Mouse (Mus musculus): ENCODE measurements around the gene Lrrc36. TPM values are rescaled to one million over a fixed set of nuclear protein-coding genes. Genes with fewer than 3 reads are reported as not detected.
A peak's percentile ranks its signal among the peaks of the same experiment; 100 is the strongest.

Gene Lrrc36
- total and polyA plus RNA-seq, 3 experiments = 0.06 TPM; not detected in 2

- Histone ChIP-seq H3K9me3 (replicated peaks; ENCODE audit: insufficient read depth, low read length) (no peaks in the 10 kb centered on the region), H3K27me3 (ENCODE audit: control insufficient read depth in 1 of 2, insufficient read depth in 2 of 2, low read length in 2 of 2) (no peaks in the 10 kb centered on the region), H3K27ac (ENCODE audit: control insufficient read depth, low read depth, low read length) (no peak overlapping the region), H3K9ac (ENCODE audit: control insufficient read depth, low read depth, low read length, poor library complexity, severe bottlenecking) (no peak overlapping the region), H3K4me1 (ENCODE audit: control insufficient read depth in 1 of 2, insufficient read depth in 2 of 2, low read length in 2 of 2) (peaks cover 0 to 3% of the 10 kb centered on the region in 2 experiments; a peak in 1 of 4 replicates), H3K36me3 (ENCODE audit: control insufficient read depth in 1 of 2, insufficient read depth in 2 of 2, low read length in 2 of 2) (no peaks in the 10 kb centered on the region), H3K79me2 (ENCODE audit: control insufficient read depth, insufficient read depth, low read length, poor library complexity) (no peaks in the 10 kb centered on the region), H3K4me3 (ENCODE audit: control insufficient read depth in 1 of 2, insufficient read depth in 1 of 2, low read depth in 2 of 2, low read length in 2 of 2) (no peak overlapping the region)
- DNase-seq (ENCODE audit: low read depth, low spot score) = peak; percentile 20
- no peak for TF ChIP-seq RAD21 (IDR thresholded peaks at IDR 0.05; ENCODE audit: low read depth, low read length)
- TF ChIP-seq GATA1 (IDR thresholded peaks at IDR 0.05; ENCODE audit: low read depth, low read length) = no peak
- TF ChIP-seq KAT2A (conservative IDR thresholded peaks at IDR 0.05; ENCODE audit: low read depth, low read length) = no peak
- TF ChIP-seq ZC3H11A (IDR thresholded peaks at IDR 0.05; ENCODE audit: low read depth, low read length) = no peak
- no peak for TF ChIP-seq MAFK (IDR thresholded peaks at IDR 0.05; ENCODE audit: borderline replicate concordance, low read depth, low read length)
- no peak for TF ChIP-seq GABPA (IDR thresholded peaks at IDR 0.05; ENCODE audit: low read depth, low read length)
- no peak for TF ChIP-seq NELFE (IDR thresholded peaks at IDR 0.05; ENCODE audit: low read depth, low read length)
- no peak for TF ChIP-seq SIN3A (IDR thresholded peaks at IDR 0.05; ENCODE audit: low read length)
- TF ChIP-seq E2F4 (IDR thresholded peaks at IDR 0.05; ENCODE audit: borderline replicate concordance, low read depth, low read length) = no peak
- TF ChIP-seq POLR2AphosphoS2 (IDR thresholded peaks at IDR 0.05; ENCODE audit: low read length) = no peak
- TF ChIP-seq CTCF (IDR thresholded peaks at IDR 0.05 in 2 of 3, conservative IDR thresholded peaks at IDR 0.05 in 1 of 3; ENCODE audit: control insufficient read depth in 1 of 3, insufficient read depth in 1 of 3, low read depth in 2 of 3, low read length in 3 of 3, poor library complexity in 1 of 3, severe bottlenecking in 1 of 3) = no peak
- TF ChIP-seq SMC3 (IDR thresholded peaks at IDR 0.05; ENCODE audit: low read depth, low read length) = no peak
- TF ChIP-seq USF2 (IDR thresholded peaks at IDR 0.05; ENCODE audit: borderline replicate concordance in 1 of 2, insufficient read depth in 1 of 2, low read depth in 1 of 2, low read length in 2 of 2) = no peak
- TF ChIP-seq ZKSCAN1 (IDR thresholded peaks at IDR 0.05; ENCODE audit: low read depth, low read length) = no peak
- TF ChIP-seq TBP (IDR thresholded peaks at IDR 0.05; ENCODE audit: low read depth, low read length) = no peak
- TF ChIP-seq MEF2A (IDR thresholded peaks at IDR 0.05; ENCODE audit: extremely low read depth, insufficient replicate concordance, low read depth, low read length, poor library complexity, severe bottlenecking) = no peak
- TF ChIP-seq CHD1 (IDR thresholded peaks at IDR 0.05; ENCODE audit: low read depth, low read length) = no peak
These were observed 55.8 kb downstream of the Lrrc36 start for GRCm38 (mm10) chr8:105469041-105469695.

GRCm38 (mm10) chr8:105469816-105470215 is 56.4 kb downstream of the Lrrc36 start:
- DNase-seq (ENCODE audit: low read depth, low spot score) = no peak
- Histone ChIP-seq H3K27ac (ENCODE audit: control insufficient read depth, low read depth, low read length) (no peak overlapping the region), H3K9me3 (replicated peaks; ENCODE audit: insufficient read depth, low read length) (no peaks in the 10 kb centered on the region), H3K27me3 (ENCODE audit: control insufficient read depth in 1 of 2, insufficient read depth in 2 of 2, low read length in 2 of 2) (no peaks in the 10 kb centered on the region), H3K4me1 (ENCODE audit: control insufficient read depth in 1 of 2, insufficient read depth in 2 of 2, low read length in 2 of 2) (peaks cover 0 to 3% of the 10 kb centered on the region in 2 experiments; a peak in 1 of 4 replicates), H3K36me3 (ENCODE audit: control insufficient read depth in 1 of 2, insufficient read depth in 2 of 2, low read length in 2 of 2) (no peaks in the 10 kb centered on the region), H3K79me2 (ENCODE audit: control insufficient read depth, insufficient read depth, low read length, poor library complexity) (no peaks in the 10 kb centered on the region), H3K4me3 (ENCODE audit: control insufficient read depth in 1 of 2, insufficient read depth in 1 of 2, low read depth in 2 of 2, low read length in 2 of 2) (no peak overlapping the region), H3K9ac (ENCODE audit: control insufficient read depth, low read depth, low read length, poor library complexity, severe bottlenecking) (no peak overlapping the region)
- TF ChIP-seq MAZ (IDR thresholded peaks at IDR 0.05; ENCODE audit: low read depth, low read length) (no peak), ELF1 (IDR thresholded peaks at IDR 0.05; ENCODE audit: low read depth, low read length) (no peak), GATA1 (IDR thresholded peaks at IDR 0.05; ENCODE audit: low read depth, low read length) (no peak)
